Mouse (Mus musculus) B cell, adult (primary cell): ENCODE measurements around the gene Ckap5. TPM values are rescaled to one million over a fixed set of nuclear protein-coding genes. Genes with fewer than 3 reads are reported as not detected.

Experiments used
- total RNA-seq: library from RNA; stranded (reverse); gene quantifications from 4 replicates; pipeline ENCODE4 v1.2.4, GENCODE M21; 2023; ENCODE audit not compliant: inconsistent age

Gene Ckap5
- total RNA-seq, result 35.1 to 40.5 TPM (median 36.7 TPM) in 4 replicates

DNA sequence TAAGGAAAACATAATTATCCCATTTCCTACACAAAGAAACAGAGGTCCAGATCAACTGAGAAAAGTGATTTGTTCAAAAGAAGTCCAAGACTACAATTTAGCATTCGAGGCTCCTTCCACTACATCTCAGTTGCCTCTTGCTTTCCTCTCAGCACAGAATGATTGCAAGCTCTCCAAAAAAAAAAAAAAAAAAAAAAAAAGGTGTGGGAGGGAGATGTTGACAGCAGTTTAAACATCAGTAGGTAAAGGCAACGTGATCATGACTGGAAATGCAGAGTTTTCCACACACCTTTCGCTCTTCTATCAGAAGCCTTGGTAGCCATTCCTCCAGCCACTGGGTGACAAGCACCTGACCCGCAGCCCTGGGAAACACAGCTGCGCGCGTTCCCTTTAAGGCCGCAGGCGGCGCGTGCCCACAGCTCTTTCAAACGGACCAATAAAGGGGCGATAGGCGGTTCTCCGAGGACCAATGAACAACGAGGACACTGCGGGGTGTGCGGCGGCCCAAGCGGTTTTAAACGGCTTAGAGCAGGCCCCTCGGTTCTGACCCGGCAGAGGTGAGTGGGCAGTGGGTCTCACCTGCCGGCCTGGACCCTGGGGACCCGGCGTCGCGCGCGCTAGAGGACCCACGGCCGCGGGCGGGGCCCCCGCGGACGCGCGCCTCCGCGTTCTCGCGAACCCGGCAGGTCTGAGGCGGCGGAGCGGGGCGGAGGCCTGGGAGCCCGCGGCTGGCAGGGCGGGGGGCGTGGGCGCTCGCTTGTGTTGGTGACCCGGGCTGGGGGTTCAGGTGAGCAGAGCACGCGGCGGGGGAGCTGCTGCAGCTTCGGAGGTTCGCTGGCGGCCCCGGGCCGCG is at the start of gene Ckap5:
Ckap5 (plus strand) TSS at position 469 of the 853 bp plus-strand sequence.

DNA sequence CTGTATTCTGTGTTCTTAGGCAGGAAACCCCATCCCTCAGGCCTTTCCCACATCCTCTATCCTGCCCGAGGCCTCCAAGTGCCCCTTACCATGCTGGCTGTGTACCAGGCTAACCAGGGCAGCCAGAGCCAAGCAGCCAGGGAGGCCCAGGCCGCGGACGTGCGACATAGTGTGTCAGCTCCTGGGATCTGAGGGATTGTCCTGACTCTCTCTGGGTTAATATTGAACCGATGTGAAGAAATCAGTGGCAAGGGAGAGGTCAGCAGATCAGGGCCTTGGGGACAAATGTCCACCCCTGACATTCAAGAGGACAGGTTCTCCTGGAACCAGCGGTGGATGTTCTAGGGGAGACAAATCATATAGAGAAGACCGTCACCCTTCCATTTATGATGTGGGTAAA is 109.7 kb downstream of the Ckap5 start, which contains the start of gene F2:
F2 (minus strand) TSS at position 186 of the 400 bp plus-strand sequence.

DNA sequence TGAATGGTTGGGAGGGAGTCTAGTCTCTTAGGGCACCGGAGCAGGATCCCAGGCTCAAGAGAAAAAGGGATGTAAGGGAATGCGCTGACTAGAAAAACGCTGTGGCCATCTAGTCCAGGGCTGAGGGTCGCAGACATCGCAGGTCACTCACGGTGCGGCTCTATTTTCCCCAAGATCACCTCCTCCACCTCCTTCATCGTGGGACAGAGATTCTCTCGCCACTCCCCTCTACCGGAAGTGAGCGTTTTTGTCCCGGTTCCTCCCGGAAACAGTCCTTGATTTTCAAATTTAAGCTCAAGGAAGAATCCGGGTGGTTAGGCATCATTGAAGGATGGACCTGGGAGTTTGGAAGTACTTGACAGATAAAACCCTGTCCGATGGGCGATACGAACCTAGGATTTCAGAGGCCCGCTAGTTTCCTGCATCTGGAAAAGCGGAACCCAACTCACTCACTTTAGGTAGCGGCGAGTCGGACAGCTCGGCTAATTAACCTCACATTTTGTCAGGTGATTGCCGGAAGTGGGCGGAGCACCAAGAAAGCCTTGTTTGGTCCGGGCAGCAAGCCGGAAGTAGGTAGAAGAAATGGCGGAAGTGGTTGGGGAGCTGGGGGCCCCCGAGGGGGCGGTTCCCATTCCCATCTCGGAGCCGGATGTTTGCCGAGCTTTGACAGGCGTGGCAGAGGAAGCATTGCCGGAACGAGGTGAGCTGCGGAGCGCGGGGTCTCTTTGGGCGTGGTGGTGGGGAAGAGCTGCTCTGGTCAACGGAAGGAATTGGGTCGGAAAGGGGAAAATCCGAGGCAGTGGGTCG is 123.2 kb downstream of the Ckap5 start, which contains the start of the genes Zfp408 and Arhgap1:
Zfp408 (minus strand) TSS at position 239 of the 807 bp plus-strand sequence.
Arhgap1 (plus strand) TSS at position 308 of the 807 bp plus-strand sequence.

Other genes with a start within 250 kb of the Ckap5 start
- gene 1110051M20Rik, start 82.1 kb upstream of the Ckap5 start, total RNA-seq, result 6.7 to 10.0 TPM (median 7.8 TPM) in 4 replicates
- 0.16 to 0.24 TPM (median 0.19 TPM) in 4 replicates for gene Lrp4, start 69.3 kb upstream of the Ckap5 start, total RNA-seq
- 0.54 TPM in 1 of 4 replicates, not detected in the others for gene F2, start 109.7 kb downstream of the Ckap5 start, total RNA-seq
- 21.0 to 35.3 TPM (median 29.7 TPM) in 4 replicates for gene Zfp408, start 123.0 kb downstream of the Ckap5 start, total RNA-seq
- gene Arhgap1, start 123.1 kb downstream of the Ckap5 start, total RNA-seq, result 58.9 to 66.5 TPM (median 63.2 TPM) in 4 replicates
- gene Atg13, start 183.8 kb downstream of the Ckap5 start, total RNA-seq, result 32.6 to 37.8 TPM (median 35.8 TPM) in 4 replicates
- gene Harbi1, start 184.1 kb downstream of the Ckap5 start, total RNA-seq, result 8.3 to 14.5 TPM (median 11.0 TPM) in 4 replicates
- gene Ambra1, start 203.4 kb downstream of the Ckap5 start, total RNA-seq, result 56.6 to 60.5 TPM (median 58.8 TPM) in 4 replicates